Mouse (Mus musculus) embryonic fibroblast, embryonic 13.5 days (primary cell): ENCODE results near the gene Lce1c. TPM values are rescaled to one million over a fixed set of nuclear protein-coding genes. Genes with fewer than 3 reads are reported as not detected.

Experiments used
- H3K27ac ChIP-seq: 2 replicates; pipeline ENCODE4 v1.5.1; 2012; ENCODE audit warnings: low read length, control low read depth, inconsistent platforms; ENCODE audit not compliant: insufficient read depth
- H3K4me1 ChIP-seq: 2 replicates; pipeline ENCODE4 v1.6.1; 2011; ENCODE audit warnings: low read length; ENCODE audit not compliant: control insufficient read depth, insufficient read depth
- H3K4me3 ChIP-seq: 2 replicates; pipeline ENCODE4 v1.5.1; 2011; ENCODE audit warnings: mild to moderate bottlenecking, control low read depth, low read length; ENCODE audit not compliant: insufficient read depth
- CTCF ChIP-seq: IDR thresholded peaks from 2 replicates; pipeline ENCODE4 v1.5.1; 2011; ENCODE audit warnings: mild to moderate bottlenecking, control low read depth, low read length, moderate library complexity, borderline replicate concordance; ENCODE audit not compliant: insufficient read depth
- POLR2A ChIP-seq: IDR thresholded peaks from 2 replicates; pipeline ENCODE4 v1.6.1; 2011; ENCODE audit warnings: low read depth, mild to moderate bottlenecking, control low read depth, low read length, moderate library complexity
- polyA plus RNA-seq: library from polyadenylated mRNA; stranded (reverse); fragments of >200 nt; gene quantifications from 2 replicates; pipeline ENCODE4 v1.2.4, GENCODE M21; 2011; ENCODE audit warnings: low read depth; ENCODE audit not compliant: missing spikeins, insufficient read length

The Lce1c gene
- polyA plus RNA-seq, 1 experiment, result not detected

DNA sequence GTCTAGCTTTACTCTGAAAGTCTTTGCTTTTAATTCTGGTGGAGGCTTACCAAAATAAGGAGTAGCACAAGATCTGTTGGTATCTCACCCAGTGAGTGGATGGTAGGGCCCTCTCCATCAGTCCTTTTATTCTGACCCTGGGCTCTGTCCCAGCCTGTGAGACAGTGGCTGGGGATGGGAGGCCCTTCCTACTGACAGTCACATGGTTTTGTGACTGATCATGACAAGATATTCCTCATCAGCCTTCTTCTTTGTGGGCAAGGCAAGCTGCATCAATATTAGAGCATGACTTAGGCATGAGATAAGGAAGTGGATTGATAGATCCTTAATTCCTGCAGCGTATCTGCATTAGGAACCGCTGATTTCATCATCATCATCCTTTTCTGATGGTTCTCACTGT, 29.9 kb downstream of the Lce1c start, which contains the start of gene Lce1e:
Gene Lce1e (minus strand): TSS at position 101 of the 400 bp plus-strand sequence.
- Histone ChIP-seq H3K4me3 (no peak within 1 kb of the TSS), H3K27ac (no peak within 1 kb of the TSS), H3K4me1 (no peaks in the 10 kb centered on the region)
- TF ChIP-seq CTCF (no peak), POLR2A (no peak)

DNA sequence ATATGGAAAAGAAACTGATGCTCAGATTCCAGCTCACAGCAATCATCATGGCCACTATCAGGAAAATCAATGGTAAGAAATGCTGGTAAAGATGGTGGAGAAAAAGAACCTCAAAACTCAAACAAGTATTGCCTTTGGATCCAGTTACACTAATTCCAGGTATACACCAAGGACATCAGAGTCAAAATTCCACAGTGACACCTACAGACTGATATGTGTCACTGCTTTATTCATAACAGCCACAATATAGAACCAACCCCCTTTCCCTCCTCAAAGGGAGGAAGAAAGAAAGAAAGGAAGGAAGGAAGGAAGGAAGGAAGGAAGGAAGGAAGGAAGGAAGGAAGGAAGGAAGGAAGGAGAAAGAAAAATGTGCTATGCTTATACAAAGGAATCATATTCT, 36.1 kb downstream of the Lce1c start:
- Histone ChIP-seq H3K4me1 (no peaks in the 10 kb centered on the region), H3K27ac (no peak overlapping the region), H3K4me3 (no peak overlapping the region)
- no peak for TF ChIP-seq POLR2A
- TF ChIP-seq CTCF, result no peak

DNA sequence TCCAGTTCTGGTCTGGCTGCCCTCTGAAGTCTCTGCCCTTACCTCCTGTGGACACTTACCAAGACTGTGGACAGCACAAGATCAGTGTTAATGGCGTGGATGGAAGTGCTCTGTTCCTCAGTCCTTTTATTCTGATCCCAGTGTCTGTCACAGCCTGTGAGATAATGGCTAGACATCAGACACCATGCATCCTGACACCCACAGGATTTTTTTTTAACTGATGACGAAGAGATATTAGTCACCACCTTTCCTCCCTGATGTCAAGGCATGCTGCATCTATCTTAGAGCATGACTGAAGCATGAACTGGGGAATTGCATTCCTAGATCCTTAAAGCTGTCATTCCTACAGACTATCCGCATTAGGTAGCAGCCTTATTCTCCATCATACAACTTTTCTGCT, 41.2 kb downstream of the Lce1c start, which contains the start of gene Lce1f:
Gene Lce1f (minus strand): TSS at position 101 of the 400 bp plus-strand sequence.
- TF ChIP-seq POLR2A (no peak), CTCF (no peak)
- Histone ChIP-seq H3K4me1 (no peaks in the 10 kb centered on the region), H3K27ac (no peak within 1 kb of the TSS), H3K4me3 (no peak within 1 kb of the TSS)

DNA sequence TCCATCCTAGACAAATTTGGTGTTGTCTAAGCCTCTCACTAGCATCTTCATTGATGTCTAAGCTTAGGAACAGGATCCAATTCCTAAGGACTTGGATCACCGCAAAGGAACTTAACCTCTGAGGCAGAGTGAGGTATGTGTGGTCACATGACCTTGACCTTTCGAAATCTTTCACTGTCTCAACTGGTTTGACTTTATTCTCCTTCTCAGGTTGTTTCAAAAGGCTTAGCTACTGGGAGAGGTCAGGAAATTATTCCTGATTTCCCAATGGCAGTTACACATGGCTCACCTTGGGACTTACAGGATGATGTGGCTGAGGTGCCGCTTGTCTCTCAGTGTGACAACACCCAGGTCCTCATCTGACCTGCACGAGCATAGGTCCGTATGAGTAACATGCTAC, 43.6 kb downstream of the Lce1c start:
- no peak overlapping the region for H3K27ac ChIP-seq
- TF ChIP-seq CTCF (no peak), POLR2A (no peak)
- H3K4me1 ChIP-seq, result no peaks in the 10 kb centered on the region
- H3K4me3 ChIP-seq, result no peak overlapping the region

Other genes with a start within 250 kb of the Lce1c start
- 25.6 and 29.8 TPM in 2 replicates for gene Gm9774, start 249.8 kb upstream of the Lce1c start, polyA plus RNA-seq
- gene Sprr2k, start 246.7 kb upstream of the Lce1c start, polyA plus RNA-seq, result 13.2 and 40.5 TPM in 2 replicates
- gene Sprr1b, start 240.5 kb upstream of the Lce1c start, polyA plus RNA-seq, result not detected in 2 replicates
- gene Sprr3, start 220.5 kb upstream of the Lce1c start, polyA plus RNA-seq, result 0.42 TPM in 1 of 2 replicates, not detected in the other
- 1.7 TPM in 1 of 2 replicates, not detected in the other for gene Sprr1a, start 193.4 kb upstream of the Lce1c start, polyA plus RNA-seq
- not detected in 2 replicates for gene Sprr4, start 178.8 kb upstream of the Lce1c start, polyA plus RNA-seq
- gene 2310046K23Rik, start 144.7 kb upstream of the Lce1c start, polyA plus RNA-seq, result not detected in 2 replicates
- gene Ivl, start 105.5 kb upstream of the Lce1c start, polyA plus RNA-seq, result 0.25 TPM in 1 of 2 replicates, not detected in the other
- not detected in 2 replicates for gene Smcp, start 90.2 kb upstream of the Lce1c start, polyA plus RNA-seq
- not detected in 2 replicates for gene 2210017I01Rik, start 71.8 kb upstream of the Lce1c start, polyA plus RNA-seq
- gene Lce6a, start 57.6 kb upstream of the Lce1c start, polyA plus RNA-seq, result not detected in 2 replicates
- gene Lce1a1, start 30.9 kb upstream of the Lce1c start, polyA plus RNA-seq, result not detected in 2 replicates
- gene Lce1b, start 22.3 kb upstream of the Lce1c start, polyA plus RNA-seq, result not detected in 2 replicates
- gene Lce1a2, start 8.9 kb upstream of the Lce1c start, polyA plus RNA-seq, result not detected in 2 replicates
- gene Lce1d, start 8.0 kb downstream of the Lce1c start, polyA plus RNA-seq, result not detected in 2 replicates
- gene Lce1e, start 29.8 kb downstream of the Lce1c start, polyA plus RNA-seq, result not detected in 2 replicates
- not detected in 2 replicates for gene Lce1f, start 41.1 kb downstream of the Lce1c start, polyA plus RNA-seq
- gene Gm38119, start 59.8 kb downstream of the Lce1c start, polyA plus RNA-seq, result not detected in 2 replicates
- not detected in 2 replicates for gene Lce1g, start 73.1 kb downstream of the Lce1c start, polyA plus RNA-seq
- not detected in 2 replicates for gene Lce1h, start 85.8 kb downstream of the Lce1c start, polyA plus RNA-seq
- not detected in 2 replicates for gene Lce1i, start 99.7 kb downstream of the Lce1c start, polyA plus RNA-seq
- gene Lce1j, start 111.3 kb downstream of the Lce1c start, polyA plus RNA-seq, result not detected in 2 replicates
- not detected in 2 replicates for gene Lce1k, start 128.6 kb downstream of the Lce1c start, polyA plus RNA-seq
- not detected in 2 replicates for gene Kprp, start 148.0 kb downstream of the Lce1c start, polyA plus RNA-seq
- not detected in 2 replicates for gene Lce1l, start 172.0 kb downstream of the Lce1c start, polyA plus RNA-seq
- not detected in 2 replicates for gene 2310050C09Rik, start 191.0 kb downstream of the Lce1c start, polyA plus RNA-seq
- not detected in 2 replicates for gene Lce3a, start 247.0 kb downstream of the Lce1c start, polyA plus RNA-seq